Mouse (Mus musculus) spleen, adult 2 months (tissue): ENCODE measurements around the gene Mcm3.

Experiments
- CTCF ChIP-seq: fragments of 200-500 bp; IDR thresholded peaks from 2 replicates; pipeline ENCODE4 v1.5.1; 2011; ENCODE audit warnings: mild to moderate bottlenecking, inconsistent platforms; ENCODE audit not compliant: insufficient read depth, insufficient read length, insufficient replicate concordance; ENCODE audit errors: extremely low read depth
- POLR2A ChIP-seq: fragments of 200-500 bp; IDR thresholded peaks from 2 replicates; pipeline ENCODE4 v1.6.1; 2011; ENCODE audit warnings: low read depth, low read length, inconsistent platforms

- TF ChIP-seq CTCF (no peak), POLR2A (no peak)
These were observed 4.9 kb upstream of the Mcm3 start for GRCm38 (mm10) chr1:20825036-20825435.
